In the genomic region with DNA sequence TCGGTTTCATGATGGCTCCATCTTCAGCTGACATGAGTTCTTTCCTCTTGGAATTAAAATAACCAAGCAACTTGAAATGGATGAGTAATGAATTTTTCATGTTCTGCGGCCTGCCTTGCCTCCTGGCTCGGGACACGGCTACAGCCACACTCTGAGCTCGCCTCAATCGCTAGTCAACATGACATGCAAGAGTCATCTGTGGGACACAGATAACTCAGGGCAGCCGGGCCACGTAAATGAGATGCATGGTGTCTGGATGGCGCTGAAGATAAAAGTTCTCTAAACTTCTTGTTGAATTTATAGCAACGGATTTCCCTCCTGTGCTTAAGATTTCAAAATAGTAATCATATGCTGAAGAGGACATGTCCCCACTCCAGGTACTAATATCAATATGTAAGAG, we compare ENCODE assay signal across 17 mouse cellular contexts. TPM values are rescaled to one million over a fixed set of nuclear protein-coding genes. Genes with fewer than 3 reads are reported as not detected.
"Had no signal": no experiment of that assay in that cellular context is flagged by ENCODE, and none has a peak within 500 bp of the region (broad histone marks: within the 10 kb centered on the region; RNA-seq: fewer than 3 reads in every experiment).

No protein-coding gene starts in this region.

- H3K4me3 ChIP-seq: kidney, embryonic 15.5 days; limb, embryonic 15.5 days; midbrain, embryonic 13.5 days; stomach, embryonic 15.5 days had no signal

- DNase-seq: kidney, adult 2 months; kidney, postnatal 36 days; layer of hippocampus, adult 9-11 months; layer of hippocampus, postnatal 36 days; lung, adult 2 months; lung, postnatal 36 days; right cerebral cortex, postnatal 14 days; thymus, postnatal 36 days had no signal

- H3K4me1 ChIP-seq: kidney, embryonic 15.5 days; limb, embryonic 15.5 days; stomach, embryonic 15.5 days had no signal

- H3K9me3 ChIP-seq: kidney, embryonic 15.5 days; limb, embryonic 15.5 days; midbrain, embryonic 13.5 days; stomach, embryonic 15.5 days had no signal

- H3K4me2 ChIP-seq: kidney, embryonic 15.5 days; limb, embryonic 15.5 days; midbrain, embryonic 13.5 days; stomach, embryonic 15.5 days had no signal

- H3K36me3 ChIP-seq: kidney, embryonic 15.5 days; limb, embryonic 15.5 days; midbrain, embryonic 13.5 days; stomach, embryonic 15.5 days had no signal

- ATAC-seq: lung, postnatal 0 days; midbrain, embryonic 13.5 days had no signal

- H3K27me3 ChIP-seq: midbrain, embryonic 13.5 days; stomach, embryonic 15.5 days had no signal

- H3K9ac ChIP-seq: kidney, embryonic 15.5 days; limb, embryonic 15.5 days; midbrain, embryonic 13.5 days; stomach, embryonic 15.5 days had no signal

- H3K27ac ChIP-seq: kidney, embryonic 15.5 days; limb, embryonic 15.5 days; midbrain, embryonic 13.5 days; stomach, embryonic 15.5 days had no signal

RNA-seq across cellular contexts. Expression of gene Six3, which starts 34.1 kb away (rescaled TPM):
- total RNA-seq: megakaryocyte progenitor cell, adult 5-6 weeks had no signal
- polyA plus RNA-seq: kidney, adult 2 months; kidney, embryonic 15.5 days; limb, embryonic 11.5 days; limb, embryonic 15.5 days; lung, adult 2 months; lung, postnatal 0 days; neural tube, embryonic 14.5 days; stomach, embryonic 15.5 days; testis, adult 2 months had no signal
